Mouse (Mus musculus) CH12.LX (cell line): ENCODE data around the gene Scaf4. TPM values are rescaled to one million over a fixed set of nuclear protein-coding genes. Genes with fewer than 3 reads are reported as not detected.

Experiments used
- DNase-seq: peaks from one replicate; pipeline ENCODE4 v3.0.0-alpha.2; 2013; ENCODE audit errors: extremely low read depth
- H3K27ac ChIP-seq: 2 replicates; pipeline ENCODE4 v1.5.1; 2012; ENCODE audit warnings: low read depth, mild to moderate bottlenecking, control low read depth, moderate library complexity; ENCODE audit not compliant: insufficient read depth
- H3K27me3 ChIP-seq: replicated peaks from 2 replicates; pipeline ENCODE3; 2012; ENCODE audit warnings: inconsistent platforms
- H3K36me3 ChIP-seq, 2 experiments: replicated peaks in 1 of 2; 2 replicates each; pipeline versions ENCODE3 to v1.6.1; 2012; ENCODE audit warnings: inconsistent platforms in 1 of 2, low read length in 1 of 2, mild to moderate bottlenecking in 1 of 2, mixed read lengths in 1 of 2, moderate library complexity in 1 of 2; ENCODE audit not compliant: control insufficient read depth in 1 of 2, insufficient read depth in 1 of 2
- H3K4me1 ChIP-seq, 2 experiments: 2 replicates each; pipeline ENCODE4 v1.6.1; 2012; ENCODE audit warnings: inconsistent platforms in 1 of 2, moderate library complexity in 1 of 2; ENCODE audit not compliant: insufficient read depth in 2 of 2, control insufficient read depth in 1 of 2
- H3K4me2 ChIP-seq: 2 replicates; pipeline ENCODE4 v1.6.1; 2012; ENCODE audit warnings: low read depth, mild to moderate bottlenecking, control low read depth; ENCODE audit not compliant: poor library complexity, insufficient read depth, severe bottlenecking
- H3K4me3 ChIP-seq, 3 experiments: fragments of 150-350 bp in 1 of 3; sonication (generic) in 1 of 3; replicated peaks in 1 of 3; 2 replicates each; pipeline versions ENCODE3 to v1.5.1; 2011 to 2012; ENCODE audit warnings: low read depth in 2 of 3, low read length in 2 of 3, mild to moderate bottlenecking in 2 of 3, moderate library complexity in 2 of 3, control low read depth in 1 of 3, improper control_type of control experiment in 1 of 3, inconsistent platforms in 1 of 3, mixed read lengths in 1 of 3; ENCODE audit not compliant: poor library complexity in 1 of 3
- H3K79me2 ChIP-seq: replicated peaks from 2 replicates; pipeline ENCODE4 v1.6.1; 2012; ENCODE audit warnings: mild to moderate bottlenecking, moderate library complexity; ENCODE audit not compliant: control insufficient read depth, poor library complexity, insufficient read depth, severe bottlenecking; ENCODE audit errors: extremely low read depth
- H3K9ac ChIP-seq: 2 replicates; pipeline ENCODE4 v1.6.1; 2012; ENCODE audit warnings: low read depth, mild to moderate bottlenecking, control low read depth, moderate library complexity; ENCODE audit not compliant: insufficient read depth
- H3K9me3 ChIP-seq: replicated peaks from 2 replicates; pipeline ENCODE3; 2012; ENCODE audit warnings: low read length, inconsistent platforms, mixed read lengths
- BHLHE40 ChIP-seq: IDR thresholded peaks from 2 replicates; pipeline ENCODE4 v1.6.1; 2011; ENCODE audit warnings: mild to moderate bottlenecking, low read depth, low read length, improper control_type of control experiment
- CHD2 ChIP-seq: IDR thresholded peaks from 2 replicates; pipeline ENCODE4 v1.6.1; 2011; ENCODE audit warnings: low read length, improper control_type of control experiment
- CTCF ChIP-seq, 2 experiments: IDR thresholded peaks in 1 of 2; conservative IDR thresholded peaks in 1 of 2; 2 replicates each; pipeline ENCODE4 v1.5.1; 2011 to 2012; ENCODE audit warnings: low read depth in 2 of 2, low read length in 2 of 2, improper control_type of control experiment in 1 of 2, inconsistent platforms in 1 of 2, mild to moderate bottlenecking in 1 of 2, moderate library complexity in 1 of 2
- E2F4 ChIP-seq: IDR thresholded peaks from 2 replicates; pipeline ENCODE4 v1.6.1; 2011; ENCODE audit warnings: low read depth, low read length, improper control_type of control experiment; ENCODE audit not compliant: insufficient replicate concordance
- EP300 ChIP-seq: IDR thresholded peaks from 2 replicates; pipeline ENCODE4 v1.6.1; 2011; ENCODE audit warnings: low read length, improper control_type of control experiment
- ETS1 ChIP-seq: conservative IDR thresholded peaks from 2 replicates; pipeline ENCODE4 v1.6.1; 2012; ENCODE audit warnings: low read depth, mild to moderate bottlenecking, inconsistent platforms, low read length, improper control_type of control experiment, moderate library complexity
- GABPA ChIP-seq: IDR thresholded peaks from 2 replicates; pipeline ENCODE4 v1.6.1; 2012; ENCODE audit warnings: low read depth, low read length, improper control_type of control experiment, inconsistent platforms; ENCODE audit not compliant: insufficient replicate concordance
- HCFC1 ChIP-seq: IDR thresholded peaks from 2 replicates; pipeline ENCODE4 v1.6.1; 2012; ENCODE audit warnings: low read depth, mild to moderate bottlenecking, inconsistent platforms, low read length, improper control_type of control experiment
- IRF4 ChIP-seq: IDR thresholded peaks from 2 replicates; pipeline ENCODE4 v1.6.1; 2014; ENCODE audit warnings: low read depth, mild to moderate bottlenecking, inconsistent platforms, low read length, improper control_type of control experiment
- JUN ChIP-seq: IDR thresholded peaks from 2 replicates; pipeline ENCODE4 v1.6.1; 2011; ENCODE audit warnings: low read depth, mild to moderate bottlenecking, low read length, improper control_type of control experiment, moderate library complexity; ENCODE audit not compliant: insufficient read depth
- KAT2A ChIP-seq: IDR thresholded peaks from 2 replicates; pipeline ENCODE4 v1.6.1; 2012; ENCODE audit warnings: low read length, improper control_type of control experiment, inconsistent platforms; ENCODE audit not compliant: insufficient replicate concordance
- MAX ChIP-seq: IDR thresholded peaks from 2 replicates; pipeline ENCODE4 v1.6.1; 2011; ENCODE audit warnings: low read length, improper control_type of control experiment
- MEF2A ChIP-seq: IDR thresholded peaks from 2 replicates; pipeline ENCODE4 v1.6.1; 2014; ENCODE audit warnings: low read depth, mild to moderate bottlenecking, inconsistent platforms, low read length, improper control_type of control experiment, borderline replicate concordance
- MXI1 ChIP-seq: IDR thresholded peaks from 2 replicates; pipeline ENCODE4 v1.6.1; 2011; ENCODE audit warnings: mild to moderate bottlenecking, low read depth, low read length, improper control_type of control experiment
- MYC ChIP-seq: IDR thresholded peaks from 2 replicates; pipeline ENCODE4 v1.6.1; 2011; ENCODE audit warnings: low read depth, mild to moderate bottlenecking, improper control_type of control experiment, low read length
- NELFE ChIP-seq: IDR thresholded peaks from 2 replicates; pipeline ENCODE4 v1.6.1; 2011; ENCODE audit warnings: low read depth, low read length, improper control_type of control experiment
- PAX5 ChIP-seq: IDR thresholded peaks from 2 replicates; pipeline ENCODE4 v1.6.1; 2012; ENCODE audit warnings: low read length, inconsistent platforms, mixed read lengths
- POLR2A ChIP-seq: IDR thresholded peaks from 2 replicates; pipeline ENCODE4 v1.6.1; 2011; ENCODE audit warnings: low read depth, mild to moderate bottlenecking, improper control_type of control experiment, low read length
- POLR2AphosphoS2 ChIP-seq: IDR thresholded peaks from 2 replicates; pipeline ENCODE4 v1.6.1; 2011; ENCODE audit warnings: low read depth, low read length, improper control_type of control experiment
- RAD21 ChIP-seq: IDR thresholded peaks from 2 replicates; pipeline ENCODE4 v1.6.1; 2011; ENCODE audit warnings: low read depth, mild to moderate bottlenecking, low read length, improper control_type of control experiment, moderate library complexity
- SIN3A ChIP-seq: IDR thresholded peaks from 2 replicates; pipeline ENCODE4 v1.6.1; 2012; ENCODE audit warnings: low read length, improper control_type of control experiment, inconsistent platforms
- SMC3 ChIP-seq: IDR thresholded peaks from 2 replicates; pipeline ENCODE4 v1.6.1; 2011; ENCODE audit warnings: low read depth, low read length, improper control_type of control experiment
- TBP ChIP-seq: conservative IDR thresholded peaks from 2 replicates; pipeline ENCODE4 v1.6.1; 2011; ENCODE audit warnings: low read depth, low read length, improper control_type of control experiment
- TCF12 ChIP-seq: IDR thresholded peaks from 2 replicates; pipeline ENCODE4 v1.6.1; 2014; ENCODE audit warnings: low read depth, mild to moderate bottlenecking, inconsistent platforms, low read length, improper control_type of control experiment
- UBTF ChIP-seq: IDR thresholded peaks from 2 replicates; pipeline ENCODE4 v1.6.1; 2012; ENCODE audit warnings: low read depth, mild to moderate bottlenecking, inconsistent platforms, low read length, improper control_type of control experiment, moderate library complexity
- USF2 ChIP-seq: conservative IDR thresholded peaks from 2 replicates; pipeline ENCODE4 v1.6.1; 2011; ENCODE audit warnings: low read depth, low read length, improper control_type of control experiment
- ZC3H11A ChIP-seq: IDR thresholded peaks from 2 replicates; pipeline ENCODE4 v1.6.1; 2012; ENCODE audit warnings: low read depth, mild to moderate bottlenecking, inconsistent platforms, low read length, improper control_type of control experiment
- ZMIZ1 ChIP-seq: IDR thresholded peaks from 2 replicates; pipeline ENCODE4 v1.6.1; 2012; ENCODE audit warnings: low read depth, mild to moderate bottlenecking, inconsistent platforms, low read length, improper control_type of control experiment
- dilution Hi-C: fragments of 300-500 bp; cut with MboI; formaldehyde crosslinking; loops from 2 replicates; pipeline ENCODE4 v1.14.3; 2020; ENCODE audit warnings: low sequenced_read_pairs; ENCODE audit not compliant: extremely low pct_unique_long_range_greater_than_20kb, extremely low pct_ligation_motif_present
- in situ Hi-C: fragments of 300-500 bp; cut with MboI; formaldehyde crosslinking; loops from 3 replicates; pipeline ENCODE4 v1.14.3; 2019; ENCODE audit warnings: low sequenced_read_pairs, low pct_ligation_motif_present, low pct_unique_long_range_greater_than_20kb, mixed read lengths
- polyA plus RNA-seq: library from polyadenylated mRNA; unstranded; fragments of >175 nt; gene quantifications from 2 replicates; pipeline ENCODE4 v1.2.1, GENCODE M21; 2012; ENCODE audit warnings: low read depth; ENCODE audit not compliant: insufficient read length
- total RNA-seq, 2 experiments: library from RNA; depleted of rRNA; stranded (reverse); fragments of 300-350 nt in 1 of 2; fragments of >200 nt in 1 of 2; gene quantifications; 2 replicates each; pipeline ENCODE4 v1.2.3; 2012 to 2014

The Scaf4 gene
- total and polyA plus RNA-seq, 3 experiments, result 6.0 to 60.4 (median 17.5) TPM

GRCm38 (mm10) chr16:90303286-90303987 is 19.1 kb upstream of the Scaf4 start:
- H3K27me3 ChIP-seq, result peaks cover 4% of the 10 kb centered on the region
- dilution Hi-C loops, result no loop called here
- H3K9me3 ChIP-seq, result no peaks in the 10 kb centered on the region
- no peak overlapping the region for H3K9ac ChIP-seq
- no peaks in the 10 kb centered on the region for H3K79me2 ChIP-seq
- no peak overlapping the region for H3K4me2 ChIP-seq
- DNase-seq, result no peak
- H3K4me1 ChIP-seq, result peaks cover 6 to 32% of the 10 kb centered on the region in 2 experiments; a peak in 2 of 4 replicates
- H3K27ac ChIP-seq, result no peak overlapping the region
- H3K36me3 ChIP-seq, result no peaks in the 10 kb centered on the region
- H3K4me3 ChIP-seq, result no peak overlapping the region
- in situ Hi-C loops, result no loop called here
- TF ChIP-seq MXI1 (no peak), NELFE (no peak), CHD2 (no peak), JUN (no peak), CTCF (conservative IDR thresholded peaks at IDR 0.05 in 1 of 2, IDR thresholded peaks at IDR 0.05 in 1 of 2; ENCODE audit: low read depth in 2 of 2, low read length in 2 of 2) (no peak), BHLHE40 (no peak), KAT2A (no peak), EP300 (no peak), MEF2A (no peak), TCF12 (no peak), POLR2AphosphoS2 (no peak), GABPA (no peak), ZC3H11A (no peak), ZMIZ1 (no peak), ETS1 (no peak), HCFC1 (no peak), PAX5 (no peak), USF2 (no peak), E2F4 (no peak)
- TF ChIP-seq, all 38 proteins: peak for 0

DNA sequence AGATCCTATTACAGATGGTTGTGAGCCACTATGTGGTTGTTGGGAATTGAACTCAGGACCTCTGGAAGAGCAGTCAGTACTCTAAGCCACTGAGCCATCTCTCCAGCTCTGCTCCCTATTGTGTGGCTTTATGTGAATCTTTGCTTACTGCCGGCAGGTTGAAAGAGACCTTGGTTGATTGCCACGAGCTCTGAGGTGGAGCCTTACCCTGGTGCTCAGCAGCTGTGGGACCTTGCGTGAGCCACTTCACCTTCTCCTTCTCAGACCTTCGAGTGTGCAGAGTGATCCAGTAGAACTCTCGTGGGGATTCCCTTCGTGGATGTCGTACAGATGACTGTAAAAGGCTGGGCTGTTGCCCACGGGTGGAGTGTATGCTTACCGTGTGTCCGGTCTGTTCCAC is 17.4 kb upstream of the Scaf4 start:
- H3K9ac ChIP-seq, result no peak overlapping the region
- no peaks in the 10 kb centered on the region for H3K79me2 ChIP-seq
- no peaks in the 10 kb centered on the region for H3K9me3 ChIP-seq
- H3K36me3 ChIP-seq, result no peaks in the 10 kb centered on the region
- TF ChIP-seq UBTF (no peak), SIN3A (no peak), KAT2A (no peak), CHD2 (no peak), RAD21 (no peak), SMC3 (no peak), CTCF (conservative IDR thresholded peaks at IDR 0.05 in 1 of 2, IDR thresholded peaks at IDR 0.05 in 1 of 2; ENCODE audit: low read depth in 2 of 2, low read length in 2 of 2) (no peak), POLR2A (no peak), MYC (no peak), MEF2A (no peak), IRF4 (no peak), ZMIZ1 (no peak), USF2 (no peak), MAX (no peak), ZC3H11A (no peak), POLR2AphosphoS2 (no peak), TBP (no peak)
- TF ChIP-seq, all 38 proteins: peak for 0
- Histone ChIP-seq H3K27me3 (peaks cover 2% of the 10 kb centered on the region), H3K4me1 (peaks cover 6 to 32% of the 10 kb centered on the region in 2 experiments; a peak in 2 of 4 replicates), H3K4me2 (no peak overlapping the region), H3K4me3 (no peak overlapping the region), H3K27ac (no peak overlapping the region)
- no peak for DNase-seq
- dilution Hi-C loops, result no loop called here
- in situ Hi-C loops, result no loop called here
